Mouse (Mus musculus) erythroblast, embryonic 14.5 days (primary cell): Measurements from ENCODE around the gene Zranb2. TPM values are rescaled to one million over a fixed set of nuclear protein-coding genes. Genes with fewer than 3 reads are reported as not detected.
A peak's percentile ranks its signal among the peaks of the same experiment; 100 is the strongest.

ENCODE experiments used
- H3K27me3 ChIP-seq: 2 replicates; pipeline ENCODE4 v1.6.1; 2012; ENCODE audit warnings: inconsistent platforms; ENCODE audit not compliant: control insufficient read depth
- H3K36me3 ChIP-seq: 2 replicates; pipeline ENCODE4 v1.6.1; 2012; ENCODE audit warnings: mild to moderate bottlenecking, inconsistent platforms; ENCODE audit not compliant: control insufficient read depth
- H3K4me1 ChIP-seq: 2 replicates; pipeline ENCODE4 v1.6.1; 2012; ENCODE audit warnings: inconsistent platforms; ENCODE audit not compliant: control insufficient read depth
- H3K4me3 ChIP-seq: replicated peaks from 2 replicates; pipeline ENCODE3; 2012; ENCODE audit warnings: moderate library complexity, mild to moderate bottlenecking, inconsistent platforms
- H3K9me3 ChIP-seq: 2 replicates; pipeline ENCODE4 v1.6.1; 2012; ENCODE audit warnings: low read length, inconsistent platforms, mixed read lengths; ENCODE audit not compliant: control insufficient read depth
- GATA1 ChIP-seq: IDR thresholded peaks from 2 replicates; pipeline ENCODE4 v1.6.1; 2012; ENCODE audit warnings: low read length, inconsistent platforms, mixed read lengths
- TAL1 ChIP-seq: IDR thresholded peaks from 3 replicates; pipeline ENCODE4 v1.6.1; 2012; ENCODE audit warnings: low read length, inconsistent platforms, mixed read lengths
- polyA plus RNA-seq: library from polyadenylated mRNA; stranded (reverse); fragments of >175 nt; gene quantifications from 2 replicates; pipeline ENCODE4 v1.2.3, GENCODE M21; 2012

Zranb2 gene
- polyA plus RNA-seq, 1 experiment, result 1.3 TPM

DNA sequence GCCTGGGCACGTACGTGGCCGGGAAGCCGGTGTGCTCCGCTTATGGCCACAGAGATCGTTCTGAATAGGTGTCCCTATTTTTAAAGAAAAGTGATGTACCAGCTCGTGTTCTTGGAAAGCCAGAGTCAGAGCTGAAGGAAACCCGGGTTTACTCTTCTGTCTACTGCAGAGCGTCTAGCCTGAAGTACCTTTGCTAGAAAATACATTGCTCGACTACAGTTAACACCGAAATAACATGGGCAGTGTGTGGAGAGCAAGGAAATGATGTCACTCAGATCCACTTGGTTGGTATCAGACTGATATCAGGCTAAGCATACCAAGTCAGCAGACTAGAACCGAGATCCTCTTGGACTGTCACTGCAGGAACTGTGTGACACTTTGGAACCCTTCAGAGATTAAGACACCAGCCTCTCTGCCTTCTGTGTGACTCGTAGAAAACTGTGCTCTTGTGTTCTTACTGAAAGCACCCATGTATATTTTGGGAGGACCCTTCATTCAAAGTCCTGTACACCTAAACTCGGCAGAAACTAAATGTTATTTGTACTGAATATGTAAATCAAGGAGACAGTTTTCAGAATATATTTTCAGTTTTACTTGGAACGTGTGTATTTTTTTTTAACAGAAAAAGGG, 941 bp downstream of the Zranb2 start:
- H3K4me1 ChIP-seq, result peaks cover 26% of the 10 kb centered on the region
- peaks cover 35% of the 10 kb centered on the region for H3K27me3 ChIP-seq
- peaks cover 38% of the 10 kb centered on the region for H3K36me3 ChIP-seq
- peaks cover 16% of the 10 kb centered on the region for H3K9me3 ChIP-seq
- H3K4me3 ChIP-seq, result peak overlapping the region; percentile 96
- TF ChIP-seq GATA1 (no peak; the same call in 1 of the 2 replicates), TAL1 (no peak)

- Histone ChIP-seq H3K4me3 (no peak overlapping the region), H3K9me3 (no peaks in the 10 kb centered on the region), H3K27me3 (no peaks in the 10 kb centered on the region), H3K4me1 (no peaks in the 10 kb centered on the region), H3K36me3 (peaks cover 61% of the 10 kb centered on the region)
- no peak for TF ChIP-seq GATA1
- no peak for TF ChIP-seq TAL1
These were observed 15.4 kb downstream of the Zranb2 start for GRCm38 (mm10) chr3:157549323-157549722.

DNA sequence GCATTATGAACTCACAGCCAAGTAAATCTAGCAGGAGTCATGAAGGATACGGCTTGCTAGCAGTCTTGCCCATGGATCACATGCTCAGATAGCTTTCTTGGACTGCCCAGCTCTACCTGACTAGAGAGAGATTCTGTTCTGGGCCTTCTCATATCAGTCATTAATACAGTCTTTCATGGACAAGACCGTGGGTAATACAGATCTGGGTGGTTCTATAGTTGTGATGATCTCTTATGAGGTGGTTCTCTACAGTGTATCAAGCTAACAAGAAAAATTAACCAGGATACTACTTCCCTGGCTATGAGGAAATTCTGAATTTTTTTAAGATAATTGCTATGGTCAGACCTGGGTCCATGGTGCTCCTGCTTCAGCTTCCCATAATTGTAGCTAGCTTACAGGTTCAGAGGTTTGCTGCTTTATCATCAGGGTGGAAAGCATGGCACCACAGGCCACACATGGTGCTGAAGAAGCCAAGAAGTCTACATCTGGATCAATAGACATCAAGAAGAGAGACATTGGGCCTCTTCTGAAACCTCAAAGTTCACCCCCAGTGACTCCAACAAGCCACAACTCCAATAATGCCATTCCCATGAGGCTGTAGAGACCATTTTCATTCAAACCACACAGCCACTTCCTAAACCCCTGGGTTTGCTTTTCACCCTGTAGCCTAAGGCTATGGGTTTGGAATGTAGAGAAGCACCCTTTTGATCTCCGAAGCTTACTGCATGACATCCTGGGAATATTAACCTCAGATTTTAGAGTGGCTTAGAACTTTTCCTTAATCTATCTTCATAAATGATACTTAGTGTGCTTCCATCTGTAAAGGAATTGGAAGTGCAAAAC, 16.0 kb downstream of the Zranb2 start:
- Histone ChIP-seq H3K9me3 (no peaks in the 10 kb centered on the region), H3K4me3 (no peak overlapping the region), H3K27me3 (no peaks in the 10 kb centered on the region), H3K4me1 (no peaks in the 10 kb centered on the region), H3K36me3 (peaks cover 54% of the 10 kb centered on the region)
- no peak for TF ChIP-seq TAL1
- TF ChIP-seq GATA1, result no peak

GRCm38 (mm10) chr3:157565196-157565595, 31.2 kb downstream of the Zranb2 start:
- Histone ChIP-seq H3K36me3 (no peaks in the 10 kb centered on the region), H3K4me1 (peaks cover 15% of the 10 kb centered on the region), H3K27me3 (peaks cover 35% of the 10 kb centered on the region), H3K4me3 (no peak overlapping the region), H3K9me3 (peaks cover 4% of the 10 kb centered on the region; the same call in 1 of the 2 replicates)
- no peak for TF ChIP-seq GATA1
- TF ChIP-seq TAL1, result no peak

GRCm38 (mm10) chr3:157566725-157567565, 33.0 kb downstream of the Zranb2 start, which contains the start of gene Ptger3:
Gene Ptger3, plus strand, starts transcription at chr3:157566892.
- H3K36me3 ChIP-seq, result no peaks in the 10 kb centered on the region
- peaks cover 35% of the 10 kb centered on the region for H3K27me3 ChIP-seq
- peak within 1 kb of the TSS; percentile 50 for H3K4me3 ChIP-seq
- TF ChIP-seq TAL1 (no peak), GATA1 (no peak)
- peaks cover 4% of the 10 kb centered on the region; the same call in 1 of the 2 replicates for H3K9me3 ChIP-seq
- H3K4me1 ChIP-seq, result peaks cover 15% of the 10 kb centered on the region

GRCm38 (mm10) chr3:157567566-157568132, 33.7 kb downstream of the Zranb2 start:
- Histone ChIP-seq H3K27me3 (peaks cover 35% of the 10 kb centered on the region), H3K4me3 (peak overlapping the region; percentile 50), H3K4me1 (peaks cover 17% of the 10 kb centered on the region), H3K36me3 (no peaks in the 10 kb centered on the region), H3K9me3 (peaks cover 4% of the 10 kb centered on the region; the same call in 1 of the 2 replicates)
- TF ChIP-seq TAL1 (no peak), GATA1 (no peak)

GRCm38 (mm10) chr3:157572011-157572410, 38.1 kb downstream of the Zranb2 start:
- Histone ChIP-seq H3K4me3 (no peak overlapping the region), H3K27me3 (peaks cover 21% of the 10 kb centered on the region), H3K9me3 (peaks cover 2% of the 10 kb centered on the region; the same call in 1 of the 2 replicates), H3K36me3 (no peaks in the 10 kb centered on the region), H3K4me1 (peaks cover 26% of the 10 kb centered on the region)
- TF ChIP-seq TAL1 (no peak), GATA1 (no peak)

DNA sequence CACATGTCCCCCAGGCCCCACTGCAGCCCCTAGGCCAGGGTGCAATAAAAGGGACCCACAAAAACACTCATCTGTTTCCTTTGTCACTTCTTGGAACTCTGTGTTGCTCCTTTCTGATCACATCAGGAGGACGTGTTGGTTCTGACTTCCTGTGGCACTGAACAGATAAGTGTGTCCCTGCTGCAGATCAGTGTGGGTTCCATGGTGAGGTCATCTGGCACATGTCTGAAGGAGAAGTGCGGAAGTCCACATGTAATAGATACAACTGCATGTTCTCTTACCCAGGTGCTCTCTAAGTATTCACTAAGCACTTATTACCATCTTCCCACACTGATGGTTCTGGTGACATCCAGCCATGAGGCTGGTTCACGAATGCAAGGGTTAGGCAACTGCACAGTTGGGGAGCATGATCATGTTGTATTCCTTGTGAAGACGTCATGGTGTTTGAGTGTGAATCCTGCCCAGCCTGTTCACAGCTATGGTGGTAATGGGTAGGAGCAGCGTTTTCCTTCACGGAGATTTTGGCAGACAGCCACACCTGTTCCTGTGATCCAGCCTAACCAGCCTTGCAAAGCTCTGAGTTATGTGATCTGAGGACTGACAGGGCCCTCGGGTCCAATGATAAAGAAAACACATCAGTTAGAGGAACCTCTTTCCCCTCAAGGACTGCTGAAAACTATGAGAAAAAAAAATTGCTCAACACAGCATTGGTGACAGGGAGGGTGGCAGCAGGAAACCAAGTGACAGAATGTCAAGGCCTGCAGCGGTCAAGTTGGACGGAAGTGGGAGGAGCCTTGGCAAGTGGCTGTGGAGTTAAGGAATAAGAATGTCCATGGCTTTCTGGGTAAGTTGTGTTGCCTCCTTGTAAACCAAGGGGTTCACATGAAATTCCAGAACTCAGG, 41.7 kb downstream of the Zranb2 start:
- Histone ChIP-seq H3K4me1 (peaks cover 30% of the 10 kb centered on the region), H3K4me3 (no peak overlapping the region), H3K9me3 (no peaks in the 10 kb centered on the region), H3K27me3 (no peaks in the 10 kb centered on the region), H3K36me3 (no peaks in the 10 kb centered on the region)
- TF ChIP-seq TAL1 (no peak), GATA1 (no peak)
